Mouse (Mus musculus) fat pad, adult 2 months (tissue): ENCODE results near the gene Numb.
A peak's percentile ranks its signal among the peaks of the same experiment; 100 is the strongest.
"Not testable (repeated sequence)": the region's sequence is repeated elsewhere in the genome, so short reads cannot be mapped to it uniquely, and the experiment has no call there.

ENCODE experiments used
- DNase-seq: peaks from one replicate; pipeline ENCODE4 v3.0.0-alpha.2; 2011; ENCODE audit warnings: low read depth, low spot score; ENCODE audit errors: extremely low read depth

The Numb gene

GRCm38 (mm10) chr12:83921535-83922381, at the start of gene Numb:
Numb (minus strand) TSS chr12:83921934.
- DNase-seq = peak; percentile 98

GRCm38 (mm10) chr12:83965235-83965634, 43.5 kb upstream of the Numb start:
- DNase-seq = no peak

GRCm38 (mm10) chr12:83958278-83958677, 36.5 kb upstream of the Numb start:
- DNase-seq = peak; percentile 65

DNA sequence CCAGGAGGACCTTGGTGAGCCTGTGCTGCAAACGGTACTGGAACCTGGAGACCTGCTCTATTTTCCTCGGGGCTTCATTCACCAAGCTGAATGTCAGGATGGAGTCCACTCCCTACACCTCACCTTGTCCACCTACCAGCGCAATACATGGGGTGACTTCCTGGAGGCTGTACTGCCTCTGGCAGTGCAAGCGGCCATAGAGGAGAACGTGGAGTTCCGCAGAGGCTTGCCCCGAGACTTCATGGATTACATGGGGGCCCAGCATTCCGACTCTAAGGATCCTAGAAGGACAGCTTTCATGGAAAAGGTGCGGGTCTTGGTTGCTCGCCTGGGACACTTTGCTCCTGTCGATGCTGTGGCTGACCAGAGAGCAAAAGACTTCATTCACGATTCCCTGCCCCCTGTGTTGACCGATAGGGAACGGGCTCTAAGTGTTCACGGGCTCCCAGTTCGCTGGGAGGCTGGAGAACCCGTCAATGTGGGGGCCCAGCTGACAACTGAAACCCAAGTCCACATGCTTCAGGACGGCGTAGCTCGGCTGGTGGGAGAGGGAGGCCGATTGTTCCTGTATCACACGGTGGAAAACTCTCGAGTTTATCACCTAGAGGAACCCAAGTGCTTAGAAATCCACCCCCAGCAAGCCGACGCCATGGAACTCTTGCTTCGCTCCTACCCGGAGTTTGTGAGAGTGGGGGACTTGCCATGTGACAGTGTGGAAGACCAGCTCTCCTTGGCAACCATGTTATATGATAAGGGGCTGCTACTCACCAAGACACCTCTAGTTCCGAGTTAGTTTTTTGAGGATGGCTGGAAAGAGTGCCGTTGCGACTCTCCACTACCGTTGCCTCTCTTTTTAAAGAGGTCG, 30.2 kb upstream of the Numb start:
- DNase-seq = no peak

DNA sequence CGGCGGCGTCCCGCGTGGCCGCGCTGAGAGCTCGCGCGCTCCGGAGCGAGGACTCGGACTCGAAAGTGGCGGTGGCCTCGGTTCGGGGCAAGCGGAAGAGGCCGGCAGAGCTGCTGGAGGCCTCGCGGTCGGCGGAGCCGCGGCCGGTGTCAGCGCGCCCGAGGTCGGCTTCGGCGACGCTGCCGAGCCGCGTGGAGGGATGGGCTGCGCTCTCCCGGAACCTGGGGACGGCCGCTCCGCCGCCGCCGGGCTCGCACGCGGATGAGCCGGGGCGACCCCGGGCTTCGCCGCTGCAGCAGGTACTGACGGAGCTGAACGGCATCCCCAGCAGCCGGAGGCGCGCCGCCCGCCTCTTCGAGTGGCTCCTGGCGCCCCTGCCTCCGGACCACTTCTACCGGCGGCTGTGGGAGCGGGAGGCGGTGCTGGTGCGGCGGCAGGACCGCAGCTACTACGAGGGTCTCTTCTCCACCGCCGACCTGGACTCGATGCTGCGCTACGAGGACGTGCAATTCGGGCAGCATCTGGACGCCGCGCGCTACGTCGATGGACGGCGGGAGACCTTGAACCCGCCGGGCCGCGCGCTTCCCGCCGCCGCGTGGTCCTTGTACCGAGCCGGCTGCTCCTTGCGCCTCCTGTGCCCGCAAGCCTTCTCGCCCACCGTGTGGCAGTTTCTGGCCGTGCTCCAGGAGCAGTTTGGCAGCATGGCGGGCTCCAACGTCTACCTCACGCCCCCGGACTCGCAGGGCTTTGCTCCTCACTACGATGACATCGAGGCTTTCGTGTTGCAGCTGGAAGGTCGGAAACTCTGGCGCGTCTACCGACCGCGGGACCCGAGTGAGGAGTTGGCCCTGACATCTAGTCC, 29.3 kb upstream of the Numb start:
- no peak for DNase-seq

DNA sequence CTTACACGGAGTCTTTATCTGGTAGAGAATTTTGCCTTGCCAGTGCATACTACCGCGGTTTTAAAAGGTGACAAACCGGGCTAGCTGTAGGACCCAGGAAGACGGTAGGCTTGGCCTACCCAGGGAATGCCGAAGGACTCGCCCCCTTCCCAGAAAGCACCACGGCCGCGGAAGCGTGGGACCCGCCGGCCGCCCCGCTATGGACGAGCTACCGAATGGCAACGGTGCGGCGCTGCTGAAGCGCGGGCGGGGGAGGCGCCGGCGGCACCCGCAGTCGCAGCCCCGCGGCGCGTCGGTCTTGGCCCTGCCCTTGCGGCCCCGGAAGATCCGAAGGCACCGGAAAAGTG, 28.7 kb upstream of the Numb start, which contains the start of gene Riox1:
Gene Riox1, plus strand, starts transcription at position 116 of the 347 bp plus-strand sequence.
- no peak for DNase-seq

- no peak for DNase-seq
Observed at GRCm38 (mm10) chr12:83949776-83950492, 28.2 kb upstream of the Numb start.

- no peak for DNase-seq
Observed at GRCm38 (mm10) chr12:83949043-83949442, 27.3 kb upstream of the Numb start.

DNA sequence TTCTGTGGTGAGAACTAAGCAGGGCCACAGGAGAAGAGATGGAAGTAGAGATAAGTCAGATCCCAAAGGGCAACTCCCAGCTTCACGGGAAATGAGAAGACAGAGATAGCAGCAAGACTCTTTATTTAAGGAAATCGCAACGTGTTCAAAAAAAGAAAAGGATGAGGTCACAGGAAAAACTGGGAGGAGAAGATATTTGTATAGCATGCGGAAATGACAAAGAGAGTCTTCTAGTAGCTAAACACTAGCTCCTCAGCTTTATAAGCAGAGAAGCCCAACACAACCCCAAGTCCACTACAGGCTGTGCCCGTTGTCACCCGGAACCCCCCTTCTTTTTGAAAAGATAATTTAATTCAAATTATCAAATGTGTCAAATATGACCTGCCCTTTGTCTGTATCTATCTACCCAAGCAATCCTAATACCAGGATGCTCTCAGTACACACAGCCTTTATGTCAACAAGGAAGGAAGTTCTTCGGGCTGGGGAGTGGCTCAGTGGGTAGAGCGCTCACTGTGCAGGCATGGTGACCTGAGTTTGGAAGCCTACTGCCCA, 25.6 kb upstream of the Numb start:
- DNase-seq = no peak

GRCm38 (mm10) chr12:83941938-83942337, 20.2 kb upstream of the Numb start:
- DNase-seq = no peak

DNA sequence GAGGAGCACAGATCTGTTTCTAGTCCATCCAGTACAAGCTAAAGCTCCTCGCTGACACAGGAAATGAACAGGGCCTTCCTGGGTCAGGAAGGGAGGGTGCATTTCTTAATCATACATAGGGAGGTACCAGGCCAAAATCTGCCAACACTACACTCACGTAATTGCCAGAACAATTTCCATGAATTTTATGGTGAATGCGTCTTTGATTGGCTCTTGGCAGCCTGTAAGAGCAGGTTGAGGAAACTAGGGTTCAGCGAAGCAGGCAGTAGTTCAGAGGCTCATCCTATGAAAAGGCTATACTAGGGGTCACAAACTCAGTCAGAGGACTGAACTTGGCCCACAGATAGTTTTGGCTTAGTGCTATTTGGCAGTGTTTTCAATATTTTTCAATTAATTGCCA, 18.3 kb upstream of the Numb start:
- no peak for DNase-seq

- DNase-seq = no peak
Observed at GRCm38 (mm10) chr12:83939332-83939731, 17.6 kb upstream of the Numb start.

GRCm38 (mm10) chr12:83938592-83938991, 16.9 kb upstream of the Numb start:
- DNase-seq = not testable (repeated sequence)

DNA sequence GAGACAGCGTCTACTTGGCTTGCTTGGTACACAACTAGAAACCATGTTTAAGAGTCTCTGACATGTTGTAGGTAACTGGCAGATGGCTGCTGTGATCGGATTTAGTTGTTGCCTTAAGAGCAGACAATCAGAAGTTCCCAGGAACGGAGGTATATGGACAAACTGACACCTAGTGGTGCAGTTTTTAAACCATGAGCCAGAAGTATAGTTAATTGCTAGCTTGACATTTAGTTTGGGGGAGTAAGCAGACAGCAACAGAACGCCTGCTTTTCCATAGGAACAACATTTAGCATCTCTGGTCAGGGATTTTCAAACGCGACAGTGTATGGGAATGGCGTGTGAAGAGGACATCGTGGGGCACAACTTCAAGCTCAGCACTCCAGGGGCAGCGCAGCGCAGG, 15.9 kb upstream of the Numb start:
- DNase-seq = no peak

GRCm38 (mm10) chr12:83929186-83929804, 7.6 kb upstream of the Numb start:
- no peak for DNase-seq

DNA sequence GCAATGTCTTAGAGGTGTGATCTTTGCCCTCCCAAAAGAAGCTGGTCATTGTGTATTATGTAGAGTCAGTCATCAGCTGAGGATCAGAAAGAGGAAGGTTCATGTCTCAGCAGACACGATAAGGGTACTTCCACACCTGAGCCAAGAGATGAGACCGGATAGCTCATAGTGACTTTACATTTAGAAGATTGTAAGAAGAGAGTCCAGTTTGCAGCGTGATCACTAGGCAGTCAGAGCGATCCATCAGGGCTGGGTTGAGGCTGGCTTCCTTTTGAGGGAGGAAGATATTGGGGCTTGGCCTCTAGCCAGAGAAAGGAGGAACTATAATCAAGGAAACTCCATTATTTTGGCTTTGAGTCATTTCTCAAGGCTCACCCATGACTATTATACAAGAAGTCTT, 6.0 kb upstream of the Numb start:
- DNase-seq = no peak

GRCm38 (mm10) chr12:83926061-83926460, 4.3 kb upstream of the Numb start:
- no peak for DNase-seq

GRCm38 (mm10) chr12:83925160-83925703, 3.5 kb upstream of the Numb start:
- no peak for DNase-seq

DNA sequence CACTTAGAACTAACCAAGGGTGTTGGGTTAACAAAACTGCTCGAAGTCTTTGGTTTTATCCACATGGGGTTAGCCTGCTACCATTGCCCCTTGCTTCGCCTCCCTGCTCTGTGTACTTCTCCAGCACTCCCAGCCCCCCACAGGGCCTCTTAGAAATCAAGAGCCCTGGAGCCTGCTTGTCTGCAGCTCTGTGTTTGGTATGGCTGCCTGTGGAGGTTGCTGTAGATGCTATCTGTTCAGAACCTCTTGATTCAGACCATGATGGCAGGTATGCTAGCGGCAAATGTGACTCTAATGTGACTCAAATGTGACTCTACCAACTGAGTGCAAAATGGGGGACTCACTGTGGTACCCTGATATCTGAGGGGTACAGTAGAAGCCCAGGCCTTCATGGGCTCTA, 2.6 kb upstream of the Numb start:
- no peak for DNase-seq
